Mouse (Mus musculus) C2C12 (cell line): ENCODE results near the gene Gm44511.

ENCODE experiments used
- CEBPB ChIP-seq: IDR thresholded peaks from one replicate; pipeline ENCODE4 v1.6.1; 2011; ENCODE audit warnings: low read depth, mild to moderate bottlenecking, control low read depth, moderate library complexity
- CTCF ChIP-seq: IDR thresholded peaks from one replicate; pipeline ENCODE4 v1.5.1; 2011; ENCODE audit not compliant: control insufficient read depth, insufficient read depth, insufficient read length
- MAX ChIP-seq: IDR thresholded peaks from one replicate; pipeline ENCODE4 v1.6.1; 2011; ENCODE audit warnings: mild to moderate bottlenecking, control low read depth
- MYOD1 ChIP-seq: IDR thresholded peaks from one replicate; pipeline ENCODE4 v1.6.1; 2011; ENCODE audit warnings: low read depth; ENCODE audit not compliant: control insufficient read depth, insufficient read length
- MYOG ChIP-seq: IDR thresholded peaks from one replicate; pipeline ENCODE4 v1.6.1; 2011; ENCODE audit not compliant: control insufficient read depth, insufficient read length; ENCODE audit errors: extremely low read depth
- USF1 ChIP-seq: IDR thresholded peaks from one replicate; pipeline ENCODE4 v1.6.1; 2011; ENCODE audit warnings: low read depth, mild to moderate bottlenecking, control low read depth, moderate library complexity

DNA sequence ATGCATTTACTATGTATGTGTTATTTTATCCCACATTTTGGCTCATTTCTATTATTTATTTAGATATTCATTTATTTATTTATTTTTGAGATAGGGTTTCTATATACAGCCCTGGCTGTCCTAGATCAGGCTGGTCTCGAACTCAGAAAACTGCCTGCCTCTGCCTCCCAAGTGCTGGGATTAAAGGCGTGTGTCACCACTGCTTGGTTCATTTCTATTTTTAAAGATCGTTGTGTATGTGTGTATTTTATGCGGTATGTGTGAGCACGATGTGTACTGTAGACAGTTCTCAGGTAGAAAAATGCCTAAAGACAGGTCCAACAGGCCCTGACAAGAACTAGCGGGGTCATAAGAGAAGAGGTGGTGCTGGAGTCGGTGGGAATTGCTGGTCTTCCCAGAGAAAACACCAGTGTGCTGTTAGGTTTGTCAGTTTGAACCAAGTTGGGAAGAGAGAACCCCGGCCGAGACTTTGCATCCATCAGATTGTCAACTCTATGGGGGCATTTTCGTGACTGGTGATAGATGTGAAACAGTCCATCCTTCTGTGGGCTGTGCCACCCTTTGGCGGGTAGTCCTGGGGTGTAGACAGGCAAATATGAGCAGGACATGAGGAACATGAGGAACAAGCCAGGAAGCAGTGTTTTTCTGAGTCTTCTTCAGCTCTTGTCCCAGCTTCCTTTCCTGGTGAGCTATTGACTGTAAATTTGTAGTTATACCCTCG, 28.8 kb downstream of the Gm44511 start:
- TF ChIP-seq CTCF (no peak), CEBPB (no peak), USF1 (no peak), MAX (no peak), MYOG (no peak), MYOD1 (no peak)
